Mouse (Mus musculus): Measurements from ENCODE around the gene Klrb1b. TPM values are rescaled to one million over a fixed set of nuclear protein-coding genes. Genes with fewer than 3 reads are reported as not detected.
"Not testable (repeated sequence)": the region's sequence is repeated elsewhere in the genome, so short reads cannot be mapped to it uniquely, and the experiment has no call there.

Gene Klrb1b
- polyA plus RNA-seq, 1 experiment, result not detected

DNA sequence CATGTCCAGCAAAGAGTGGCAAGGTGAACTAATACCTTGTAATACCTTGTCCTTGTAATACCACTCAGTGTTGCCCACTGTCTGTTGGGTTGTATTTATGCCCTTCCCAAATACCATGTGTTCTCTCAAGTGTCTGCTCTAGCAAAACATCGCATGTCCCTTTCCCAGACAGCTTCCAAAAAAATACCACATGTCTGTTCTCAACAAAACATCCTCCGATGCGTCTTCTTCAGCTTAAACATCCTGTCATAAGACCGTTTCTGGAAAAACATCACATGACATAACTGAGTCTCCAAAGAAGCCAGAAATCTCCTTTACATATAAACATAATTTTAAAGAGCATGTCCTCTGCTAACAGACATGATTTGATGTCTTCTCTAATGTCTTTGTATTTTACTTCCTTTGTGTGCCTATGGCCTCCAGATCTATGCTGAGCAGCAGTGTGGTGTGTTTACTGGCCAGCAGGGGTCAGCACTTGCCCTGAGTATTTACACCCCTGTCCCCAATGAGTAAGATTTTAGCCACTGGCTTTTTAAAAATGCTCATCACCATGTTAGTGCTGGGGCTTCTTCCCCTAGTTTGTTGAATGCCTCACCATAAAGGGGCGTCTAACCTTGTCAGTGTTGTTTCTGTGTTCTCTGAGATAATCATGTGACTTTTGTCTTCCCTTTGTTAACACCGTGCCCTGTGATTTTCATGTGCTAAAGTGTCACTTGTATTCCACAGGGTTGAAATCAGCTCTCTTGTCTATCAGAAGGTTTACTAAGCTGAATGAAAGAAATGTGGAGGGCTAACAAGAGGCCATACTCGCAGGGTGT lies 21.1 kb downstream of the Klrb1b start:
- H3K4me3 ChIP-seq (ENCODE audit: control insufficient read depth, low read depth, low read length); H3K4me1 ChIP-seq (ENCODE audit: control insufficient read depth, insufficient read depth, low read length); H3K27ac ChIP-seq (ENCODE audit: control insufficient read depth, insufficient read depth, low read depth, low read length); H3K36me3 ChIP-seq (ENCODE audit: control insufficient read depth, insufficient read depth, low read length); H3K27me3 ChIP-seq (ENCODE audit: control insufficient read depth, insufficient read depth, low read length): not testable (repeated sequence)
- peak; percentile 26; the same call in 1 of the 2 replicates for TF ChIP-seq CTCF (IDR thresholded peaks at IDR 0.05; ENCODE audit: control insufficient read depth, insufficient read depth, insufficient replicate concordance, low read depth, low read length)

- Histone ChIP-seq H3K27me3 (ENCODE audit: control insufficient read depth, insufficient read depth, low read length) (no peaks in the 10 kb centered on the region), H3K36me3 (ENCODE audit: control insufficient read depth, insufficient read depth, low read length) (no peaks in the 10 kb centered on the region), H3K27ac (ENCODE audit: control insufficient read depth, insufficient read depth, low read depth, low read length) (peak overlapping the region; percentile 82; the same call in 1 of the 2 replicates), H3K4me3 (ENCODE audit: control insufficient read depth, low read depth, low read length) (peak overlapping the region; percentile 98), H3K4me1 (ENCODE audit: control insufficient read depth, insufficient read depth, low read length) (peaks cover 11% of the 10 kb centered on the region)
- TF ChIP-seq CTCF (IDR thresholded peaks at IDR 0.05; ENCODE audit: control insufficient read depth, insufficient read depth, insufficient replicate concordance, low read depth, low read length) (peak; percentile 98), POLR2A (IDR thresholded peaks at IDR 0.05; ENCODE audit: control insufficient read depth, low read depth, low read length) (no peak)
These were observed 22.9 kb downstream of the Klrb1b start for GRCm38 (mm10) chr6:128802999-128803857.

DNA sequence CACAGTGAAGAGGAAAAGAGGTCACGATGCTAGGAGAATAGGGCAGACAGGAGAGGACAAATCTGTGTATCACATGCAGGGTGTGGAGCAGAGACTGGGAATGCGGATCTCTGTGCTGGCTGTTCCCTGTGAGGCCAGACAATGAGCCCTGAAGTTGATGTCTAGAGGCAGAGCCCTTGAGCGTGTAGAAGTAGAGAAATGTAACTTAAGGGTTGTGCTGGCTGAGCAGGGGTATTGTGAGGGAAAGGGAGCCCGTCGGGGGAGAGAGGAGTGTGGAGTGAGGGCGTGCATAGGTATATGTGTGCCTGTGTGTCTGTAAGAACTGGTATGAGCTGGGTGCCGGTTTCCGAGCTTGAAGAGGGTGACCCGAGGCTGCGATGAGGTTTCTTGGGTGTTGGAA lies 23.6 kb downstream of the Klrb1b start:
- H3K4me3 ChIP-seq (ENCODE audit: control insufficient read depth, low read depth, low read length), result peak overlapping the region; percentile 98
- peaks cover 12% of the 10 kb centered on the region for H3K4me1 ChIP-seq (ENCODE audit: control insufficient read depth, insufficient read depth, low read length)
- TF ChIP-seq POLR2A (IDR thresholded peaks at IDR 0.05; ENCODE audit: control insufficient read depth, low read depth, low read length) (no peak), CTCF (IDR thresholded peaks at IDR 0.05; ENCODE audit: control insufficient read depth, insufficient read depth, insufficient replicate concordance, low read depth, low read length) (no peak)
- no peaks in the 10 kb centered on the region for H3K27me3 ChIP-seq (ENCODE audit: control insufficient read depth, insufficient read depth, low read length)
- H3K27ac ChIP-seq (ENCODE audit: control insufficient read depth, insufficient read depth, low read depth, low read length), result peak overlapping the region; percentile 82; the same call in 1 of the 2 replicates
- no peaks in the 10 kb centered on the region for H3K36me3 ChIP-seq (ENCODE audit: control insufficient read depth, insufficient read depth, low read length)

GRCm38 (mm10) chr6:128800696-128801095 lies 25.4 kb downstream of the Klrb1b start:
- peaks cover 12% of the 10 kb centered on the region for H3K4me1 ChIP-seq (ENCODE audit: control insufficient read depth, insufficient read depth, low read length)
- H3K27me3 ChIP-seq (ENCODE audit: control insufficient read depth, insufficient read depth, low read length); H3K36me3 ChIP-seq (ENCODE audit: control insufficient read depth, insufficient read depth, low read length); H3K27ac ChIP-seq (ENCODE audit: control insufficient read depth, insufficient read depth, low read depth, low read length); H3K4me3 ChIP-seq (ENCODE audit: control insufficient read depth, low read depth, low read length): not testable (repeated sequence)

- H3K4me3 ChIP-seq (ENCODE audit: control insufficient read depth, low read depth, low read length), result peak overlapping the region; percentile 95
- H3K36me3 ChIP-seq (ENCODE audit: control insufficient read depth, insufficient read depth, low read length), result no peaks in the 10 kb centered on the region
- H3K27ac ChIP-seq (ENCODE audit: control insufficient read depth, insufficient read depth, low read depth, low read length), result no peak overlapping the region
- H3K4me1 ChIP-seq (ENCODE audit: control insufficient read depth, insufficient read depth, low read length), result peaks cover 12% of the 10 kb centered on the region
- no peaks in the 10 kb centered on the region for H3K27me3 ChIP-seq (ENCODE audit: control insufficient read depth, insufficient read depth, low read length)
- no peak for TF ChIP-seq POLR2A (IDR thresholded peaks at IDR 0.05; ENCODE audit: control insufficient read depth, low read depth, low read length)
- TF ChIP-seq CTCF (IDR thresholded peaks at IDR 0.05; ENCODE audit: control insufficient read depth, insufficient read depth, insufficient replicate concordance, low read depth, low read length), result no peak
These were observed 26.2 kb downstream of the Klrb1b start for GRCm38 (mm10) chr6:128799896-128800270.

- Histone ChIP-seq H3K4me1 (ENCODE audit: control insufficient read depth, insufficient read depth, low read length) (peaks cover 12% of the 10 kb centered on the region), H3K4me3 (ENCODE audit: control insufficient read depth, low read depth, low read length) (peak overlapping the region; percentile 95), H3K27ac (ENCODE audit: control insufficient read depth, insufficient read depth, low read depth, low read length) (peak overlapping the region; percentile 86)
- not testable (repeated sequence) for H3K27me3 ChIP-seq (ENCODE audit: control insufficient read depth, insufficient read depth, low read length); H3K36me3 ChIP-seq (ENCODE audit: control insufficient read depth, insufficient read depth, low read length)
- TF ChIP-seq CTCF (IDR thresholded peaks at IDR 0.05; ENCODE audit: control insufficient read depth, insufficient read depth, insufficient replicate concordance, low read depth, low read length), result peak; percentile 87
These were observed 26.8 kb downstream of the Klrb1b start for GRCm38 (mm10) chr6:128799144-128799895.

DNA sequence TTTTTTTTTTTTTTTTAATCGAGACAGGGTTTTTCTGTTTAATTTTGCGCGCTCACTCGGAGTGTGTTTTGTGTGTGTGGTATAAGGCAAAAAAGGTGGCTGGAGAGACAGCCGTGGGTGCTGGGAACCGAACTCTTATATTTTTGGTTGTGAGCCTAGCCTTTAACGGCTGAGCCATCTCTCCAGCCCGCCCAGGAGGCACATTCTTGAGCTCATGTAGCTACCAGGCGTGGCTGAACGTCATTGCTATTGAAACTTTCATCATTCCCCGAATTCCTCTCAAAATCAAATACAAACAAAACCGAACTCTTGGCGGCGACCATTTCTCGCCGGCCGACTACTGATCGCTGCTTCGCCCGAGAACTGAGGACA lies 27.4 kb downstream of the Klrb1b start:
- H3K36me3 ChIP-seq (ENCODE audit: control insufficient read depth, insufficient read depth, low read length); H3K27me3 ChIP-seq (ENCODE audit: control insufficient read depth, insufficient read depth, low read length): not testable (repeated sequence)
- H3K4me3 ChIP-seq (ENCODE audit: control insufficient read depth, low read depth, low read length), result peak overlapping the region; percentile 95
- H3K27ac ChIP-seq (ENCODE audit: control insufficient read depth, insufficient read depth, low read depth, low read length), result peak overlapping the region; percentile 86
- H3K4me1 ChIP-seq (ENCODE audit: control insufficient read depth, insufficient read depth, low read length), result peaks cover 12% of the 10 kb centered on the region
